Mouse (Mus musculus) forebrain, postnatal 0 days (tissue): ENCODE measurements around the gene Isoc2b. TPM values are rescaled to one million over a fixed set of nuclear protein-coding genes. Genes with fewer than 3 reads are reported as not detected.
"Not testable (repeated sequence)": the region's sequence is repeated elsewhere in the genome, so short reads cannot be mapped to it uniquely, and the experiment has no call there.

Source experiments
- ATAC-seq: fragments of 200-750 bp; cut with Nextera tagmentation; 2 replicates; pipeline ENCODE4 v1.8.0; 2017; ENCODE audit warnings: mild to moderate bottlenecking, moderate library complexity
- DNase-seq: peaks from one replicate; pipeline ENCODE4 v3.0.0-alpha.2; 2015
- H3K27ac ChIP-seq: fragments of 300-500 bp; sonication (generic); 2 replicates; pipeline ENCODE4 v1.5.1; 2014; ENCODE audit warnings: low read depth, mild to moderate bottlenecking, antibody characterized with exemption, low read length, moderate library complexity, mixed read lengths
- H3K27me3 ChIP-seq: fragments of 300-500 bp; sonication (generic); 2 replicates; pipeline ENCODE4 v1.6.1; 2014; ENCODE audit warnings: mild to moderate bottlenecking, low read length, mixed read lengths; ENCODE audit not compliant: insufficient read depth
- H3K36me3 ChIP-seq: fragments of 300-500 bp; sonication (generic); 2 replicates; pipeline ENCODE4 v1.6.1; 2014; ENCODE audit warnings: mild to moderate bottlenecking, moderate library complexity; ENCODE audit not compliant: insufficient read depth
- H3K4me1 ChIP-seq: fragments of 300-500 bp; sonication (generic); 2 replicates; pipeline ENCODE4 v1.6.1; 2014; ENCODE audit warnings: antibody characterized with exemption; ENCODE audit not compliant: insufficient read depth
- H3K4me2 ChIP-seq: fragments of 300-500 bp; sonication (generic); 2 replicates; pipeline ENCODE4 v1.6.1; 2014; ENCODE audit warnings: low read depth, mild to moderate bottlenecking, moderate library complexity
- H3K4me3 ChIP-seq: fragments of 300-500 bp; sonication (generic); 2 replicates; pipeline ENCODE4 v1.5.1; 2014; ENCODE audit warnings: low read depth, low read length, mixed read lengths
- H3K9ac ChIP-seq: fragments of 300-500 bp; sonication (generic); 2 replicates; pipeline ENCODE4 v1.6.1; 2014; ENCODE audit warnings: mild to moderate bottlenecking
- H3K9me3 ChIP-seq: fragments of 300-500 bp; sonication (generic); 2 replicates; pipeline ENCODE4 v1.6.1; 2016; ENCODE audit warnings: low read length
- CTCF ChIP-seq: sonication (generic); IDR thresholded peaks from 2 replicates; pipeline ENCODE4 v1.5.1; 2016; ENCODE audit warnings: antibody characterized with exemption, control low read depth, low read depth
- WGBS: fragments of 180-500 bp; shearing (Covaris S2); extraction: QIAGEN DNeasy Blood & Tissue Kit; methylation state at CpG from one replicate; pipeline ENCODE4 v1.1.7; 2014; 5-methylcytosine and 5-hydroxymethylcytosine counted together
- polyA plus RNA-seq: library from polyadenylated mRNA; unstranded; fragments of >200 nt; fragmentation: Nextera tagmentation; extraction: Ambion mirVana; gene quantifications from 2 replicates; pipeline ENCODE4 v1.2.1, GENCODE M21; 2015
- total RNA-seq: library from RNA; depleted of rRNA; stranded (reverse); fragments of >200 nt; gene quantifications from 2 replicates; pipeline ENCODE4 v1.2.3, GENCODE M21; 2014

Isoc2b gene
- total and polyA plus RNA-seq, 2 experiments from 2014 or later: 2.5 to 3.7 TPM

DNA sequence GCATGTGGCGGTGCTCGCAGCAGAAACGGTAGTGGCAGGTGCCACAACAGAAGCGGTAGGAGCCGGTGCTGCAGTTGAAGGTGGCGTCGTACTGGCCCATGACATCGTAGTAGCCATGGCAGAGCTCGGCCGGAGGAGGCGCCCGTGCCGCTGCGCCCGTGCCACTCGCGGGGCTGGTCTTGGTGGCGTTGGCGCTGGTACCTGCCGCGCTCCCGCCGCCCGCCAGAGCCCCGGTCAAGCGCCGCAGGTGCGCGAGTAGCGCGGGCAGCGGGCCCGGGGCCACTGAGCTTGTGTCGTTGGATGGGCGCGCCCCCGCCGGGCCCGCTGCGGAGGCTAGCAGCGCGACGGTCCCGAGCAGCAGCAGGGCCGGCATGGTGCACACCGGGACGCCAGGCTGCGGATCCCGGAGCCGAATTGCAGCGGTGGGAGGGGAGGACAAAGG lies 33.7 kb downstream of the Isoc2b start:
- DNase-seq: peak; percentile 75
- Histone ChIP-seq H3K9ac (peak overlapping the region; percentile 73), H3K27ac (peak overlapping the region; percentile 73), H3K27me3 (no peaks in the 10 kb centered on the region), H3K4me1 (0 out of 2 replicates have a peak, but pooled peaks cover 6% of the 10 kb centered on the region), H3K4me3 (peak overlapping the region; percentile 58), H3K9me3 (no peaks in the 10 kb centered on the region), H3K4me2 (peak overlapping the region; percentile 83), H3K36me3 (peaks cover 5% of the 10 kb centered on the region; the same call in 1 of the 2 replicates)
- peak; percentile 94 for ATAC-seq
- WGBS: under 1% methylated on average over 51 of the region's 51 CpGs
- TF ChIP-seq CTCF: peak; percentile 71

DNA sequence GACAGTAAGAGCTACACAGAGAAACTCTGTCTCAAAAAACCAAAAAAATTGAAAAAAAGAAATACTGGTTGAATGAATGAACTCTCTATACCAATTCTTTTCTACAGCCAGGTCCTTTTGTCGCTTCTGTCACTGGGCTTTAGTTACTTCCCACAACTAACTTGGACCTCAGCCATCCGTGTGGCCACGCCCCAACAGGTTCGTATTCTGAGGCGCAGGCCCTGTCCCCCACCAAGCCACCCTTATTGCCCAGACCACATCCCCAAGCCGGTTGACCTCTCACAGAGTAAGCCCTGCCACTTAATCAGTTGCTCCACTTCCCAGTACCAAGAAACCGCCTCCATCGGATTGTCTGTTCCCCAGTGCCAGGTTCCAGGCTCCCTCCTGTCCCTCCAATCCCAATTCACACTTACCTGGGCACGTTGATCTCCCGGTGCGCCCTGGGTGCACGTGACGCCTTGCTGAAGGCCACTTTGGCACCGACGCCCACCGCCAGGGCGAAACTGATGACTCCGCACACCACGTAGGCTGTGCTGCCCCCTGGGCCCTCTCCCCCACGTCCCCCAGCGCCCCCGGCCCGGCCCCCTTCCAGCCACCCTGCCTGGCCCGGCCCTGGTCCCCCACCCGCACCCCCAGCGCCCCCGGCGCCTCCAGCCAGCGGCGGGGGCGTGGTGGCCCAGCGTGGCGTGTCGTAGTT lies 34.3 kb downstream of the Isoc2b start:
- 0 out of 2 replicates have a peak, but pooled peaks cover 6% of the 10 kb centered on the region for H3K4me1 ChIP-seq
- H3K4me3 ChIP-seq: peak overlapping the region; percentile 58
- peak overlapping the region; percentile 73 for H3K9ac ChIP-seq
- H3K36me3 ChIP-seq: peaks cover 7% of the 10 kb centered on the region; the same call in 1 of the 2 replicates
- 7% methylated on average over 34 of the region's 34 CpGs for WGBS
- H3K9me3 ChIP-seq: no peaks in the 10 kb centered on the region
- peak overlapping the region; percentile 73 for H3K27ac ChIP-seq
- DNase-seq (no peak), ATAC-seq (no peak; the same call in 1 of the 2 replicates)
- TF ChIP-seq CTCF: no peak
- peak overlapping the region; percentile 83 for H3K4me2 ChIP-seq
- no peaks in the 10 kb centered on the region for H3K27me3 ChIP-seq

DNA sequence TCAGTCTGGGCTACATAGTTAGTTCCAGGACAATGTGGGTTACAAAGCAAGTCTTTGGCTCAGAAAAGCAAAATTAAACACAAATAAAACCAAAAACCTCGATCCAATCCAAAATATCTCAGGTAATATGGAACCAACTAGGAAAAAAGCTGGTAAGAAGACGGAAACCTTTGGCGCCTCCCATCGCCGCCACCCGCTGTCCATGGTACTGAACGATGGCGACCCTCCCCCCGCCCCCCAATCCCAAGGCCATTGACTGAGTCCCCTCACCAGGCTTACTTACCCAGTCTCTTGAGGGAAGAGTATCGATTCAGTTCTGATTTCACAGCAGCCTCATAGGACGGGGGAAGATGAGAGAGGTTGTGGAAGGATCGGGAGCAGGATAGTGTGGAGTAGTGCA lies 39.6 kb downstream of the Isoc2b start:
- WGBS: 16% methylated on average over 12 of the region's 12 CpGs
- Histone ChIP-seq H3K4me2 (no peak overlapping the region), H3K27me3 (no peaks in the 10 kb centered on the region), H3K9me3 (no peaks in the 10 kb centered on the region), H3K4me3 (no peak overlapping the region), H3K9ac (no peak overlapping the region), H3K36me3 (peaks cover 34% of the 10 kb centered on the region), H3K27ac (no peak overlapping the region), H3K4me1 (0 out of 2 replicates have a peak, but pooled peaks cover 4% of the 10 kb centered on the region)
- ATAC-seq: no peak
- no peak for TF ChIP-seq CTCF
- no peak for DNase-seq

DNA sequence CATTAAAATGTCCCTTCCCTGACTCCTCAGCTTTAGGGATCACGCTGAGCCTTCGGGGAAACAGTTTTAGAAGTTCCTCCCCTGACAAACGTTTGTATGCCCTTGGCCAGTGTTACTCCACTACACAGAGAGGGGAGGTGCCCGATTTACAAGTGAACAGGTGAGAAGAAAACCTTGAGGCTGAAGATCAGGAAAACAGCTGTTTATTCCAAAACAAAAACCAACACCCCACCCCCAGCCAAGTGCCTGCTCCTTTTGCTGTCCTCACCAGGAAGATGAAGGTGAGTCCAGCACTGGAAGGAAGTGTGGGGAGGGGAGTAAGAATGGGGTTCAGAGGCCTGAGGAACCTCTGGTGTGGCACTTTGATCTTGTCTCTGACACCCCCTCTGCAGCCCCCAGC lies 44.7 kb downstream of the Isoc2b start:
- ATAC-seq: no peak
- Histone ChIP-seq H3K27me3 (no peaks in the 10 kb centered on the region), H3K9ac (no peak overlapping the region), H3K4me1 (no peaks in the 10 kb centered on the region), H3K27ac (no peak overlapping the region), H3K36me3 (peaks cover 30% of the 10 kb centered on the region), H3K4me2 (no peak overlapping the region), H3K9me3 (no peaks in the 10 kb centered on the region), H3K4me3 (no peak overlapping the region)
- no peak for TF ChIP-seq CTCF
- DNase-seq: no peak
- WGBS: 57% methylated on average over 4 of the region's 4 CpGs

DNA sequence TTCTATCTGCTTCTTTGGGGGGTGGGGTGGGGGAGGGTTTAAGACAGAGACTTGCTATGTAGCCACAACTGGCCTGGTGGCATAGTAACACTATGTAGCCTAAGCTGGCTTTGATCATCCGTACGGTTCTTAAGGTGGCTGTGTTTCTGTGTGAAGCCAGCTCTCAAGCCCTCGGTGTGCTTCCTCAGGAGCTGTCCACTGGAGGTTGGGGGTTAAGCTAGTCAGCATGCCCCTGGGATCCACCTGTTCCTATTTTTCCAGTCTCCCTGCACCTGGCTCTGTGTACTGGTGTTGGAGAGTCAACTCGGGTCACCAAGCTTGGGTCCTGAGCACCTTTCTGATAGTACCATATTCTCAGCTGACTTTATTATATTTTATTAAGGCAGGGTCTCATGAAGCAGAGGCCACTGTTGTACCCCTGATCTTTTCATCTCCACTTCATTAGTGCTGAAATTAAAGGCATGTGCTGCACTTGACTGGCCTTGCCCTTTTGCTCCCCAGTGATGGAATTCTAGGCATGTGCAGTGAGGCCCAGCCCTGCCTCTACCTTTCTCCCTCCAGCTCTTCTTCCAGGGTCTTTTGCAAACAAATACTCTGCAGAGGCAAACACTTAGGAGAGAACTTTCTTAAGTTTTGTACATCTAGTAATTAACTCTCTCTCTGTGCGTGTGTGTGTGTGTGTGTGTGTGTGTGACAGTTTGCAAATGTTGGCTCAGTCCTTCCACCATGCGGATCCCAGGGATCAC lies 47.7 kb downstream of the Isoc2b start:
- H3K27ac ChIP-seq: 0 out of 2 replicates have a peak overlapping the region, but pooled peaks have one; percentile 15
- no peaks in the 10 kb centered on the region for H3K4me1 ChIP-seq
- H3K9ac ChIP-seq: no peak overlapping the region
- TF ChIP-seq CTCF: no peak
- ATAC-seq (peak; percentile 34; the same call in 1 of the 2 replicates), DNase-seq (no peak)
- no peaks in the 10 kb centered on the region for H3K9me3 ChIP-seq
- 77% methylated on average over 6 of the region's 6 CpGs for WGBS
- no peak overlapping the region for H3K4me3 ChIP-seq
- H3K36me3 ChIP-seq: peaks cover 4% of the 10 kb centered on the region; the same call in 1 of the 2 replicates
- H3K4me2 ChIP-seq: no peak overlapping the region
- no peaks in the 10 kb centered on the region for H3K27me3 ChIP-seq

DNA sequence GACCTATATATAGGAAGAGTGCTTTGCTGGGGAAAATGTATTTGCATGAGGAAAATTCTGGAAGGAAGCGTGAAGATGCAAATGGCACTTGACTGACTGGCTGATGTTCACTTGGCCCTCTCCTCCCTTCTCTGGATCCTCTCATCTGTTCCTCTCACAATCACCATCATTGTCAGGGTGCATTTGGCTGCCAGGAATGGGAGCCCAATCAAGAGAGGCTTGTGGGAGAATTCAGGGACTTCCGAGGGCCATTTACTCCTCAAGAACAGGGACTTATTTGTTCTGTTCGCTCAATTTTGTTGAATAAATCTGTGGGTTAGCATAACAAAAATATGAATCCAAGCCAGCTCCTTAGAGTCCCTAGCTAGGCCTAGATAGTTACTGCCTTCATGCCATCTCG lies 48.4 kb downstream of the Isoc2b start:
- Histone ChIP-seq H3K4me1 (no peaks in the 10 kb centered on the region), H3K9ac (no peak overlapping the region), H3K4me2 (no peak overlapping the region), H3K27ac (0 out of 2 replicates have a peak overlapping the region, but pooled peaks have one; percentile 16), H3K4me3 (no peak overlapping the region), H3K9me3 (no peaks in the 10 kb centered on the region), H3K27me3 (no peaks in the 10 kb centered on the region), H3K36me3 (peaks cover 4% of the 10 kb centered on the region; the same call in 1 of the 2 replicates)
- 53% methylated on average over 4 of the region's 4 CpGs for WGBS
- TF ChIP-seq CTCF: no peak
- DNase-seq: peak; percentile 25
- ATAC-seq: peak; percentile 63

DNA sequence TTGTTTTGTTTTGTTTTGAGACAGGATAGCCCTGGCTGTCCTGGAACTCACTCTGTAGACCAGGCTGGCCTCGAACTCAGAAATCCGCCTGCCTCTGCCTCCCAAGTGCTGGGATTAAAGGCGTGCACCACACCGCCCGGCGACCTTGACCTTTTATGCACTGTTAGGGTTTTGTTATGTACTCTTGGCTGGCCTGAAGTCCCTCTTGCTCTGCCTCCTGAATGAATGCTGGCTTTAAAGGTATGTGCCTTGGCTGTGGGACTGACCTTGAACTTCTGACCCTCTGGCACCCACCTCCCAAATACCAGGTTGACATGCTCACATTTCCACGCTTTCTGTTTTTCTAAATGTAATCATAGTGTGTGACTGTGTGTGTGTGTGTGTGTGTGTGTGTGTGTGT lies 49.1 kb downstream of the Isoc2b start:
- DNase-seq, H3K4me1 ChIP-seq, ATAC-seq, H3K9ac ChIP-seq, H3K27me3 ChIP-seq, H3K4me2 ChIP-seq, H3K36me3 ChIP-seq, H3K27ac ChIP-seq, H3K9me3 ChIP-seq, H3K4me3 ChIP-seq: not testable (repeated sequence)
- 86% methylated on average over 7 of the region's 7 CpGs for WGBS
